Mouse (Mus musculus) cerebellum, adult 2 months (tissue): ENCODE results near the gene Olfr874.

Experiments used
- CTCF ChIP-seq: fragments of 200-500 bp; IDR thresholded peaks from 2 replicates; pipeline ENCODE4 v1.5.1; 2011; ENCODE audit warnings: low read depth, mild to moderate bottlenecking, control low read depth, low read length, moderate library complexity, borderline replicate concordance; ENCODE audit not compliant: insufficient read depth
- POLR2A ChIP-seq: fragments of 200-500 bp; IDR thresholded peaks from 2 replicates; pipeline ENCODE4 v1.6.1; 2011; ENCODE audit warnings: low read length, control low read depth, borderline replicate concordance; ENCODE audit not compliant: insufficient read depth

DNA sequence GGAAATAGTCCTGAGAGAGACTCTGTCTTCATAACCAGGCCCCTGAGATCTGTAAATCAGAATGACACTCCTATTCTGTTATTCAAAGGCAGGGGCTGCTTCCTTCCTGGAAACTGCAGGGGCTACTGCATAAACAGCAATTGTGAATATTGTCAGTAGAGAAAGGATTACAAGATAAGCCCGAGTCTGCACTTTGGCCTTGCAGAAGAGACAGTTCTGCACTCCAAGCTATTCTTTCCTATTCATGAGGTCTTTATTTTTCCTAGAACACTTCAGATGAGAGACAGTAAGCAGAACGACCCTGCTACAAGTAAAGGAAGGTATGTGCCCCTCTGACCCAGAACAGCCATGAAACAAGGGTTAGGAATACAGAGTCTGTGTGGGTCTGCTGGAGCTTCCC is 26.9 kb downstream of the Olfr874 start, which contains the start of gene Olfr875:
- TF ChIP-seq CTCF, result no peak
- no peak for TF ChIP-seq POLR2A
